Mouse (Mus musculus) kidney, embryonic 14.5 days (tissue): ENCODE data around the gene Krtap5-3. TPM values are rescaled to one million over a fixed set of nuclear protein-coding genes. Genes with fewer than 3 reads are reported as not detected.
"Not testable (repeated sequence)": the region's sequence is repeated elsewhere in the genome, so short reads cannot be mapped to it uniquely, and the experiment has no call there.

ENCODE experiments used
- ATAC-seq: fragments of 200-750 bp; cut with Nextera tagmentation; 2 replicates; pipeline ENCODE4 v1.8.0; 2017; ENCODE audit warnings: moderate number of reproducible peaks, mild to moderate bottlenecking, moderate TSS enrichment, moderate library complexity; ENCODE audit not compliant: low FRiP score, low TSS enrichment
- H3K27ac ChIP-seq: fragments of 300-500 bp; sonication (generic); 2 replicates; pipeline ENCODE4 v1.5.1; 2014; ENCODE audit warnings: low read depth, mild to moderate bottlenecking, low read length, moderate library complexity, mixed read lengths
- H3K27me3 ChIP-seq: fragments of 300-500 bp; sonication (generic); 2 replicates; pipeline ENCODE4 v1.6.1; 2014; ENCODE audit warnings: mild to moderate bottlenecking, low read length; ENCODE audit not compliant: control insufficient read depth, insufficient read depth
- H3K36me3 ChIP-seq: fragments of 300-500 bp; sonication (generic); 2 replicates; pipeline ENCODE4 v1.6.1; 2014; ENCODE audit warnings: low read length, mixed read lengths; ENCODE audit not compliant: control insufficient read depth, insufficient read depth
- H3K4me1 ChIP-seq: fragments of 300-500 bp; sonication (generic); 2 replicates; pipeline ENCODE4 v1.6.1; 2014; ENCODE audit warnings: low read length, mixed read lengths; ENCODE audit not compliant: control insufficient read depth, insufficient read depth
- H3K4me2 ChIP-seq: fragments of 300-500 bp; sonication (generic); replicated peaks from 2 replicates; pipeline ENCODE4 v1.6.1; 2014; ENCODE audit warnings: low read depth, mild to moderate bottlenecking, low read length
- H3K4me3 ChIP-seq: fragments of 300-500 bp; sonication (generic); 2 replicates; pipeline ENCODE4 v1.5.1; 2014; ENCODE audit warnings: mild to moderate bottlenecking, low read length
- H3K9ac ChIP-seq: fragments of 300-500 bp; sonication (generic); 2 replicates; pipeline ENCODE4 v1.6.1; 2014; ENCODE audit warnings: low read depth, mild to moderate bottlenecking, low read length, moderate library complexity
- H3K9me3 ChIP-seq: fragments of 300-500 bp; sonication (generic); 2 replicates; pipeline ENCODE4 v1.6.1; 2016; ENCODE audit warnings: low read length; ENCODE audit not compliant: control insufficient read depth
- WGBS: fragments of 180-500 bp; shearing (Covaris S2); extraction: QIAGEN DNeasy Blood & Tissue Kit; methylation state at CpG from one replicate; pipeline ENCODE4 v1.1.7; 2014; 5-methylcytosine and 5-hydroxymethylcytosine counted together
- polyA plus RNA-seq: library from polyadenylated mRNA; unstranded; fragments of >200 nt; fragmentation: Nextera tagmentation; extraction: Ambion mirVana; gene quantifications from 2 replicates; pipeline ENCODE4 v1.2.1, GENCODE M21; 2014

Gene Krtap5-3
- not detected in 2 replicates for polyA plus RNA-seq

DNA sequence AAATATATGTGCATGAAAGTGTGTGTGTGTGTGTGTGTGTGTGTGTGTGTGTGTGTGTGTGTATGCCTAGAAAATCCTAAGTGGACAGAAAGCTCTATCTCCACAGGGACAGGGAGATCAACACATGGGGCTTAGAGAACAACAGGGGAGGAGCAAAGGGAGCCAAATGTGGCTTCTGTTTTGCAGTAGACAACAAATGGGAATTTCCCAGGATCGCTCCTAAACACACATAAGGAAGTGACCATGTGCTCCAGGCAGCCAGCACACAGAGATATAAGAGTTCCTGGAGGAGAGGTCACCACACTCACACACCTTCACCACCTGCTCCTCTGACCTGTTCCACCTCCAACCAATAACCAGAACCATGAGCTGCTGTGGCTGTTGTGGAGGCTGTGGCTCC is at the start of gene Krtap5-3:
Krtap5-3 (plus strand) TSS at position 301 of the 400 bp plus-strand sequence.
- H3K9me3 ChIP-seq, result no peaks in the 10 kb centered on the region
- no peaks in the 10 kb centered on the region for H3K4me1 ChIP-seq
- 8% methylated on average over 1 of the region's 1 CpGs for WGBS
- no peak within 1 kb of the TSS for H3K9ac ChIP-seq
- no peak within 1 kb of the TSS for H3K27ac ChIP-seq
- no peaks in the 10 kb centered on the region for H3K36me3 ChIP-seq
- H3K4me3 ChIP-seq, result no peak within 1 kb of the TSS
- no peaks in the 10 kb centered on the region for H3K27me3 ChIP-seq
- no peak within 1 kb of the TSS for H3K4me2 ChIP-seq
- no peak for ATAC-seq

DNA sequence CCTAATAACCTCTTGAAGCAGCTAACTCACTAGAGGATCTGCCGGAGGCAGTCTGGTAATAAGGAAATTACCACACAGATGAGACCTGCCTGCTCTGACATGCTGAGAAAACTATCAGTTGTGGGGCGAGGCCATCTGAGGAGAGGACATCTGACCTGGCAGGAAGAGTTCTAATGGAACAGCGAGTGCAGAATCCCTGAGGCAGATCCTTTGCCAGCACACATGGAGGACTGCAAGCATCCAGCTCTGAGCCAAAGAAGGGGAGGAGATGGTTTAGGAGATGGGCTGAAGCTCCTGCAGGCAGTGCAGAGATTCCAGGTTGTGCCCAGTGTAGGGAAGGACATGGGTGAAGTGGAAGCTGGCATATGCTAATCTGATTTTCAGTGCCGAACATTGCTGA is 49.0 kb upstream of the Krtap5-3 start:
- Histone ChIP-seq H3K27ac (no peak overlapping the region), H3K9ac (no peak overlapping the region), H3K4me3 (no peak overlapping the region), H3K4me2 (no peak overlapping the region), H3K36me3 (no peaks in the 10 kb centered on the region), H3K27me3 (no peaks in the 10 kb centered on the region), H3K4me1 (no peaks in the 10 kb centered on the region), H3K9me3 (no peaks in the 10 kb centered on the region)
- no peak for ATAC-seq
- WGBS, result 87% methylated on average over 4 of the region's 4 CpGs

DNA sequence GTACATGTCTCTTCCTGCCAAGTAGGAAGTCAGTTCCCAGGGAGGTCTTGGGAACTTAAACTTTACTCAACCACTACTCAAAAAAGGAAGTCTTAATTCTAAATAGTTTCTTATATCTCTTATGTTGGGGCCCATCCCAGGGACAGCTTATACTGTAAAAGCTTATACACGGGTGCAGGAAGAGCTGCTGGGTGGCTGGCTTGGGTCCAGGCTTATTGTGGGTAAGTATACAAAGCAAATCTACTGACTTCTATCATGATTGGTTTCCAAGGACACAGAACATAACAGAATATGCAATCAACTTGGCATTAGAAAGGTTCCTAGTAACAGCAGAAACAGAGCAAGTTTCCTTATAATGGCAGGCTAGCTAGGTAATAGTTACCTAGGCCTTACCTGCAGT is 45.9 kb upstream of the Krtap5-3 start:
- Histone ChIP-seq H3K27me3 (no peaks in the 10 kb centered on the region), H3K27ac (no peak overlapping the region), H3K4me3 (no peak overlapping the region), H3K4me1 (no peaks in the 10 kb centered on the region), H3K36me3 (no peaks in the 10 kb centered on the region), H3K9ac (no peak overlapping the region), H3K4me2 (no peak overlapping the region), H3K9me3 (no peaks in the 10 kb centered on the region)
- ATAC-seq, result no peak
- 84% methylated on average over 1 of the region's 1 CpGs for WGBS

- H3K36me3 ChIP-seq, ATAC-seq, H3K9ac ChIP-seq, H3K27me3 ChIP-seq, H3K27ac ChIP-seq, H3K4me1 ChIP-seq, H3K4me2 ChIP-seq, H3K4me3 ChIP-seq, H3K9me3 ChIP-seq: not testable (repeated sequence)
- 54% methylated on average over 2 of the region's 2 CpGs for WGBS
Measured at GRCm38 (mm10) chr7:142157013-142157412, 44.2 kb upstream of the Krtap5-3 start, which contains the start of gene Gm29735. Gene Gm29735 (minus strand): TSS chr7:142157113.

DNA sequence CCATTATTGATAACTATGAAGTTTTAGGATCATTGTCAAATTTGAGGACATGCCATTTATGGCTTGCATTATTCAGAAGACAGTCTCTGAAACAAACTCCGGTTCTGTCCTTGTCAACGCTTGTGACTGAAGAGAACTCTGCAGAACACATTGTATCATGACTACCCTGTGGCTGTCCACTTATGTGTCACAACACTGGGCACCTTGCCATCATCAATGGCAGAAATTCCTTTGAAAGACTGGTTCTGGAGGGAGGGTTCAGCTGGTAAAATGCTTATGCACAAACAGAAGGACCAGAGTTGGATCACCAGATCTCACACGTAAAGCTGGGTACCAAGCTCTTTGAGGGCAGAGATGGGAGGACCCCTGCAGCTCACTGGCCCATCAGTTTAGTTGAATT is 41.8 kb upstream of the Krtap5-3 start:
- H3K9me3 ChIP-seq, result no peaks in the 10 kb centered on the region
- H3K36me3 ChIP-seq, result no peaks in the 10 kb centered on the region
- no peak for ATAC-seq
- 90% methylated on average over 3 of the region's 3 CpGs for WGBS
- H3K27ac ChIP-seq, result no peak overlapping the region
- H3K4me2 ChIP-seq, result no peak overlapping the region
- no peak overlapping the region for H3K4me3 ChIP-seq
- H3K27me3 ChIP-seq, result no peaks in the 10 kb centered on the region
- H3K9ac ChIP-seq, result no peak overlapping the region
- H3K4me1 ChIP-seq, result no peaks in the 10 kb centered on the region

GRCm38 (mm10) chr7:142165639-142166038 is 35.5 kb upstream of the Krtap5-3 start, which contains the start of gene Gm4553:
Gene Gm4553 (minus strand): TSS chr7:142165739.
- H3K4me3 ChIP-seq, H3K9me3 ChIP-seq, H3K4me1 ChIP-seq, H3K9ac ChIP-seq, H3K4me2 ChIP-seq, ATAC-seq, H3K27ac ChIP-seq, H3K27me3 ChIP-seq, H3K36me3 ChIP-seq: not testable (repeated sequence)

DNA sequence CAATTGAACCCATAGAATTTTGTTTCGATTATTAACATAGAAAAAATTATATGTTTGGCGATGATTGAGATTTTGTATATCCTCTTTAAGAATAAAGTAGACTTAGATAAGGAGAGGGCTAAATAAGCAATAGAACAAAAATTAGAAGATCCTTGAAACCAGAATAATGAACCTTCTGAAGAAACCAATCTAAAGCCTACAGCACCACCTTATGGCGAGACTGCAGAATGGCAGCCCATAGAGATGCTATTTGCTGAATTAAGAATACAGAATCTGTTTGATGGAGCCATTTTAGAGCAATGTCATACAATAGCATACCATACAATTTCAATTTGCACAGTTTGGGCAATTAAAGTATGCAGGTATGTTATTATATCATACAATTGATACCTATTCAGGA is 31.3 kb upstream of the Krtap5-3 start:
- 48% methylated on average over 3 of the region's 3 CpGs for WGBS
- Histone ChIP-seq H3K4me1 (no peaks in the 10 kb centered on the region), H3K36me3 (no peaks in the 10 kb centered on the region), H3K27ac (no peak overlapping the region), H3K9ac (no peak overlapping the region), H3K27me3 (no peaks in the 10 kb centered on the region), H3K9me3 (no peaks in the 10 kb centered on the region), H3K4me3 (no peak overlapping the region), H3K4me2 (no peak overlapping the region)
- no peak for ATAC-seq

DNA sequence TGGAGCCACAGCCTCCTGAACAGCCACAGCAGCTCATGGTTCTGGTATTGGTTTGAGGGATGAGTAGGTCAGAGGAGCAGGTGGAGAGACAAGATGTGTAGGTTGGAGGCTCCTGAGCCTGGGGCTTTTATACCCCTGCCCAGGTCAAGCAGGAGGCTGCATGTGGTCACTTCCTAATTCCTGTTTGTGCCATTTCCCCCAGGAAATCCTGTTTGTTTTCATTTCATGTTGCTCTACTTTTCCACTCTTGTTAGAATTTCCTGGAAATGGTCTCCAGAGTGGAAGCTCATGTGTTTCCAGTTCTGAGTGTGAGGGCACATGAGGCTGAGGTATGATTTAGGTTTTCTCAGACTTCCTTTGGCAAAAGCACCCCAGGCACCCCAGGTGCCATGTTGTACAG is 25.3 kb upstream of the Krtap5-3 start, which contains the start of gene Krtap5-2:
Krtap5-2 (minus strand) TSS at position 101 of the 400 bp plus-strand sequence.
- not testable (repeated sequence) for H3K27me3 ChIP-seq, H3K4me3 ChIP-seq, H3K4me2 ChIP-seq, ATAC-seq, H3K4me1 ChIP-seq, H3K27ac ChIP-seq, H3K9ac ChIP-seq, H3K9me3 ChIP-seq, H3K36me3 ChIP-seq

- 85% methylated on average over 1 of the region's 1 CpGs for WGBS
- ATAC-seq, result no peak
- Histone ChIP-seq H3K4me3 (no peak overlapping the region), H3K9ac (no peak overlapping the region), H3K27ac (no peak overlapping the region), H3K27me3 (no peaks in the 10 kb centered on the region), H3K4me1 (no peaks in the 10 kb centered on the region), H3K36me3 (no peaks in the 10 kb centered on the region), H3K9me3 (no peaks in the 10 kb centered on the region), H3K4me2 (no peak overlapping the region)
Measured at GRCm38 (mm10) chr7:142178685-142179084, 22.5 kb upstream of the Krtap5-3 start.
